Mouse (Mus musculus) embryonic fibroblast, embryonic 13.5 days (primary cell): Measurements from ENCODE around the gene Arhgap20.

ENCODE experiments used
- CTCF ChIP-seq: IDR thresholded peaks from 2 replicates; pipeline ENCODE4 v1.5.1; 2011; ENCODE audit warnings: mild to moderate bottlenecking, control low read depth, low read length, moderate library complexity, borderline replicate concordance; ENCODE audit not compliant: insufficient read depth
- POLR2A ChIP-seq: IDR thresholded peaks from 2 replicates; pipeline ENCODE4 v1.6.1; 2011; ENCODE audit warnings: low read depth, mild to moderate bottlenecking, control low read depth, low read length, moderate library complexity

DNA sequence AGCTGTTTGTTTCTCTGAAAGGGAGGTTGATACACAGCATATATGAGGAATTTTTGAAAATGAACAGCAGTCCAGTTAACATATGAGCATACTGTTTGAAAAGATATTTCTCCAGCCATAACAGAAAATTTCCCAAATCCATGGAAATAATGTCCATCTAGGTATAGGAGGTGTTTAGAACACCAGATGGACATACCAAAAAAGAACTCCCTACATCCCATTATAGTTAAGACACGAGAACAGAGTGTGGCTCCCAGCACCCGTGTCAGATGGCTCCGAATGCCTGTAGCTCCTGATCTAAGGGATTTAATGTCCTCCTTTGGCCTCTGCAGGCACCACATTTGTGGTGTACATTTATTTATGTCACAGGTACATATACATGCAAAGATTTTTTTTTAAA lies 99.1 kb downstream of the Arhgap20 start:
- no peak for TF ChIP-seq CTCF
- no peak for TF ChIP-seq POLR2A
